Mouse (Mus musculus) limb, embryonic 12.5 days (tissue): Measurements from ENCODE around the gene Gm47969. TPM values are rescaled to one million over a fixed set of nuclear protein-coding genes. Genes with fewer than 3 reads are reported as not detected.

Experiments used
- ATAC-seq: fragments of 200-750 bp; cut with Nextera tagmentation; 2 replicates; pipeline ENCODE4 v1.8.0; 2017; ENCODE audit warnings: low read depth, moderate TSS enrichment; ENCODE audit not compliant: insufficient number of reproducible peaks, insufficient read depth, low FRiP score, low TSS enrichment
- H3K27ac ChIP-seq: fragments of 300-500 bp; sonication (generic); 2 replicates; pipeline ENCODE4 v1.5.1; 2016; ENCODE audit warnings: mild to moderate bottlenecking, moderate library complexity
- H3K27me3 ChIP-seq: fragments of 300-500 bp; sonication (generic); 2 replicates; pipeline ENCODE4 v1.6.1; 2016; ENCODE audit warnings: mild to moderate bottlenecking, moderate library complexity
- H3K36me3 ChIP-seq: fragments of 300-500 bp; sonication (generic); 2 replicates; pipeline ENCODE4 v1.6.1; 2016; ENCODE audit warnings: mild to moderate bottlenecking, moderate library complexity
- H3K4me1 ChIP-seq: fragments of 300-500 bp; sonication (generic); replicated peaks from 2 replicates; pipeline ENCODE4 v1.6.1; 2016
- H3K4me2 ChIP-seq: fragments of 300-500 bp; sonication (generic); 2 replicates; pipeline ENCODE4 v1.6.1; 2016; ENCODE audit warnings: mild to moderate bottlenecking, moderate library complexity
- H3K4me3 ChIP-seq: fragments of 300-500 bp; sonication (generic); replicated peaks from 2 replicates; pipeline ENCODE4 v1.5.1; 2016; ENCODE audit warnings: mild to moderate bottlenecking
- H3K9ac ChIP-seq: fragments of 300-500 bp; sonication (generic); replicated peaks from 2 replicates; pipeline ENCODE4 v1.6.1; 2016; ENCODE audit warnings: mild to moderate bottlenecking, moderate library complexity
- H3K9me3 ChIP-seq: fragments of 300-500 bp; sonication (generic); 2 replicates; pipeline ENCODE4 v1.6.1; 2016; ENCODE audit warnings: mild to moderate bottlenecking, moderate library complexity
- WGBS: fragments of 180-500 bp; shearing (Covaris S2); methylation state at CpG from one replicate; pipeline ENCODE4 v1.1.7; 2016; 5-methylcytosine and 5-hydroxymethylcytosine counted together
- polyA plus RNA-seq: library from polyadenylated mRNA; unstranded; fragments of >200 nt; fragmentation: Nextera tagmentation; extraction: Ambion mirVana; gene quantifications from 2 replicates; pipeline ENCODE4 v1.2.1, GENCODE M21; 2016

Gm47969 gene
- polyA plus RNA-seq, 1 experiment from 2014 or later = not detected

DNA sequence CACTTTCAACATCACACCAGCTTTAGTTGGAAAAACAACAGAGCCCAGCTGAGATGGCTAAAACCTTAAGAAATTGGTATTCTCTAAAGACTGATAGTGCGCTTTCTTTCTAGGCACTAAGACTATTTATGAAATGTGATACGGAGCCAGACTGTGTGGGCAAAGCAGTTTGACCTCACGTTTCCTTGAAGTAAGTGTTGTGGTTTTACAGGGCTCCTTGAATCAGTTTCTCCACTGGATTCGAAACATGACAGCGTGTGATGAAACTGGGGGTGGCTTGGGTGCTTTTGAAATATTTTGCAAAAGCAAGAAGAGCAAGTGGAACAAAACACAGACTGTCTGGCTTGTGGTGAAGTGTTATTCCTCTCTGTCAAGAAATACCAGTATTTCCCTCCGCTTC, 32.3 kb downstream of the Gm47969 start:
- H3K4me2 ChIP-seq = no peak overlapping the region
- H3K9me3 ChIP-seq = no peaks in the 10 kb centered on the region
- H3K9ac ChIP-seq = no peak overlapping the region
- H3K27me3 ChIP-seq = no peaks in the 10 kb centered on the region
- no peak overlapping the region for H3K27ac ChIP-seq
- H3K4me1 ChIP-seq = no peaks in the 10 kb centered on the region
- no peak overlapping the region for H3K4me3 ChIP-seq
- WGBS = 79% methylated on average over 6 of the region's 6 CpGs
- ATAC-seq = no peak
- no peaks in the 10 kb centered on the region for H3K36me3 ChIP-seq

DNA sequence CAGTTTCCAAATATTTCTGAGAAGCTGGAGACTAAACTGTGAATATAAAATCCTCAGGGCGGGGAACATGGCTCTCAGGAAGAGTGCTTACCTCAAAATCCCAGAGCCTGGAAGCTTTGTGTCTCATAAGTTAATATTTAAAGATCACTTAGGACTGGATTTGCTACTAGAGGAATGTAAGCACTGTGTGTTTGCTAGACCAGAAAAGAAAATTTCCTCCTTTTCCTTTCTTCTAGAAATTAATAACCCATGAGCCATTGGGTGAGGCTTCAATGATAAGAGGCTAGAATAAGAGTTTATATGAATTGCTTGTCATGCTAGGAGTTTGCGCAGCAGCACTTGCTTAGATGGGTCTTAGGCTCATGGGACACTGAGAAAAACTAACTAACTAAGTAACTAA, 40.1 kb downstream of the Gm47969 start:
- Histone ChIP-seq H3K9ac (no peak overlapping the region), H3K9me3 (no peaks in the 10 kb centered on the region), H3K27ac (no peak overlapping the region), H3K36me3 (no peaks in the 10 kb centered on the region), H3K27me3 (no peaks in the 10 kb centered on the region), H3K4me2 (no peak overlapping the region), H3K4me3 (no peak overlapping the region), H3K4me1 (0 out of 2 replicates have a peak, but pooled peaks cover 7% of the 10 kb centered on the region)
- ATAC-seq = no peak
- 95% methylated on average over 2 of the region's 2 CpGs for WGBS

DNA sequence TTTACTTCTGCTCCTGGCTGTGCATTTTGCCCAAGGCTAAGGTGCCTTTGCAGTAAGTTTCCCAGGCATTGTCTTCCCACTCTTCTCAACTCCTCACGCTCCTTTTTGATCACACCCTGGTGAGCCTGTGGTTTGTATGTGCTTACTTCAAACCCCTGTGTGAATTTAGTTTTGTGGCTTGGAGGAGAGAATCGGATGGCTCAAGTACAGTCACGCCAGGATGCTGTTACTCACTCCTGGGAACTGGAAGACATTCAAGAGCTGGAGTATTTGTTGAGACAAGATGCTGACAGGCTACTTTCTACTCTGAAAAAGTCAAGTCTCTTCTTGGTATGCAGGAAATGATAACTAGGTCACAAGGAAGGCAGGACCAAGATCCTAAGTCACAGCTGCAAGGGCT, 46.5 kb downstream of the Gm47969 start:
- ATAC-seq = no peak
- 70% methylated on average over 3 of the region's 3 CpGs for WGBS

More for the DNA sequence above, 46.5 kb downstream of the Gm47969 start:
- Histone ChIP-seq H3K4me2 (no peak overlapping the region), H3K4me1 (no peaks in the 10 kb centered on the region), H3K27ac (no peak overlapping the region), H3K9ac (no peak overlapping the region), H3K27me3 (no peaks in the 10 kb centered on the region), H3K9me3 (0 out of 2 replicates have a peak, but pooled peaks cover 3% of the 10 kb centered on the region), H3K4me3 (no peak overlapping the region), H3K36me3 (no peaks in the 10 kb centered on the region)

Other genes with a start within 250 kb of the Gm47969 start
- gene Agfg1, start 205.4 kb upstream of the Gm47969 start, polyA plus RNA-seq = 35.9 and 37.6 TPM in 2 replicates
- gene A030005L19Rik, start 131.6 kb upstream of the Gm47969 start, polyA plus RNA-seq = not detected in 2 replicates
- gene A030014E15Rik, start 120.0 kb upstream of the Gm47969 start, polyA plus RNA-seq = not detected in 2 replicates
- gene Gm6217, start 113.5 kb upstream of the Gm47969 start, polyA plus RNA-seq = not detected in 2 replicates
- gene A030003K21Rik, start 101.5 kb upstream of the Gm47969 start, polyA plus RNA-seq = not detected in 2 replicates
- gene Gm7544, start 88.9 kb upstream of the Gm47969 start, polyA plus RNA-seq = not detected in 2 replicates
- gene Gm47955, start 84.6 kb upstream of the Gm47969 start, polyA plus RNA-seq = not detected in 2 replicates
- gene Gm47959, start 44.4 kb upstream of the Gm47969 start, polyA plus RNA-seq = not detected in 2 replicates
- 0.19 and 0.44 TPM in 2 replicates for gene Slc19a3, start 6.5 kb upstream of the Gm47969 start, polyA plus RNA-seq
- gene Krtap28-10, start 2.5 kb upstream of the Gm47969 start, polyA plus RNA-seq = not detected in 2 replicates
- not detected in 2 replicates for gene A030005K14Rik, start 14.4 kb downstream of the Gm47969 start, polyA plus RNA-seq
- gene Krtap28-13, start 16.0 kb downstream of the Gm47969 start, polyA plus RNA-seq = not detected in 2 replicates
- not detected in 2 replicates for gene Ccl20, start 71.8 kb downstream of the Gm47969 start, polyA plus RNA-seq
- gene Daw1, start 114.8 kb downstream of the Gm47969 start, polyA plus RNA-seq = not detected in 2 replicates